Mouse (Mus musculus) cerebellum, adult 2 months (tissue): ENCODE results near the gene Cdipt. TPM values are rescaled to one million over a fixed set of nuclear protein-coding genes. Genes with fewer than 3 reads are reported as not detected.

ENCODE experiments used
- DNase-seq, 2 experiments: peaks; one replicate each; pipeline ENCODE4 v3.0.0; 2021
- H3K27ac ChIP-seq: fragments of 200-500 bp; 2 replicates; pipeline ENCODE4 v1.5.1; 2012; ENCODE audit warnings: low read length, control low read depth, inconsistent platforms; ENCODE audit not compliant: insufficient read depth
- H3K27me3 ChIP-seq: fragments of 200-500 bp; 2 replicates; pipeline ENCODE4 v1.6.1; 2012; ENCODE audit warnings: inconsistent platforms, mild to moderate bottlenecking, low read length, moderate library complexity; ENCODE audit not compliant: control insufficient read depth, insufficient read depth
- H3K4me1 ChIP-seq: fragments of 200-500 bp; 2 replicates; pipeline ENCODE4 v1.6.1; 2011; ENCODE audit warnings: low read length; ENCODE audit not compliant: control insufficient read depth, insufficient read depth
- H3K4me3 ChIP-seq: fragments of 200-500 bp; replicated peaks from 2 replicates; pipeline ENCODE3; 2011; ENCODE audit warnings: mild to moderate bottlenecking, low read depth, low read length, control low read depth; ENCODE audit not compliant: insufficient read depth
- CTCF ChIP-seq: fragments of 200-500 bp; IDR thresholded peaks from 2 replicates; pipeline ENCODE4 v1.5.1; 2011; ENCODE audit warnings: low read depth, mild to moderate bottlenecking, control low read depth, low read length, moderate library complexity, borderline replicate concordance; ENCODE audit not compliant: insufficient read depth
- POLR2A ChIP-seq: fragments of 200-500 bp; IDR thresholded peaks from 2 replicates; pipeline ENCODE4 v1.6.1; 2011; ENCODE audit warnings: low read length, control low read depth, borderline replicate concordance; ENCODE audit not compliant: insufficient read depth
- WGBS: fragments of 180-500 bp; shearing (Covaris S2); methylation state at CpG from one replicate; pipeline ENCODE4 v1.1.7; 2018; 5-methylcytosine and 5-hydroxymethylcytosine counted together
- polyA plus RNA-seq: library from polyadenylated mRNA; depleted of rRNA; stranded (reverse); fragments of >200 nt; gene quantifications from 2 replicates; pipeline ENCODE4 v1.2.3, GENCODE M21; 2012

The Cdipt gene
- polyA plus RNA-seq, 1 experiment, result 255 TPM

GRCm38 (mm10) chr7:126949403-126949792 is 26.3 kb upstream of the Cdipt start, which contains the start of gene Asphd1:
Gene Asphd1, minus strand, starts transcription at chr7:126949582.
- H3K27me3 ChIP-seq, result no peaks in the 10 kb centered on the region
- H3K4me1 ChIP-seq, result peaks cover 15% of the 10 kb centered on the region
- TF ChIP-seq POLR2A (no peak), CTCF (no peak)
- H3K4me3 ChIP-seq, result peak within 1 kb of the TSS; percentile 84
- peak within 1 kb of the TSS; percentile 96 for H3K27ac ChIP-seq
- WGBS, result 1% methylated on average over 20 of the region's 21 CpGs
- no peak for DNase-seq

- WGBS, result under 1% methylated on average over 42 of the region's 42 CpGs
- H3K27me3 ChIP-seq, result no peaks in the 10 kb centered on the region
Measured at GRCm38 (mm10) chr7:126949793-126950646, 25.7 kb upstream of the Cdipt start, which contains the start of gene Sez6l2. Gene Sez6l2, plus strand, starts transcription at chr7:126950563.

GRCm38 (mm10) chr7:126950647-126951615 is 24.8 kb upstream of the Cdipt start:
- no peak for TF ChIP-seq CTCF
- TF ChIP-seq POLR2A, result no peak
- H3K27ac ChIP-seq, result peak overlapping the region; percentile 96
- peaks cover 22% of the 10 kb centered on the region for H3K4me1 ChIP-seq
- no peaks in the 10 kb centered on the region for H3K27me3 ChIP-seq
- 2% methylated on average over 26 of the region's 26 CpGs for WGBS
- peak; percentile 57 to 61 for DNase-seq
- peak overlapping the region; percentile 84 for H3K4me3 ChIP-seq

More at GRCm38 (mm10) chr7:126949793-126950646, 25.7 kb upstream of the Cdipt start, which contains the start of gene Sez6l2:
- Histone ChIP-seq H3K27ac (peak within 1 kb of the TSS; percentile 96), H3K4me3 (peak within 1 kb of the TSS; percentile 84), H3K4me1 (peaks cover 21% of the 10 kb centered on the region)
- peak; percentile 94 for DNase-seq
- TF ChIP-seq CTCF (no peak; the same call in 1 of the 2 replicates), POLR2A (peak; percentile 88)

- TF ChIP-seq CTCF, result no peak
- no peak for TF ChIP-seq POLR2A
- WGBS, result 5% methylated on average over 4 of the region's 4 CpGs
- peak; percentile 45 to 52 for DNase-seq
- Histone ChIP-seq H3K27ac (peak overlapping the region; percentile 96), H3K4me3 (peak overlapping the region; percentile 84), H3K27me3 (no peaks in the 10 kb centered on the region), H3K4me1 (peaks cover 20% of the 10 kb centered on the region)
Measured at GRCm38 (mm10) chr7:126951741-126952140, 24.0 kb upstream of the Cdipt start.

GRCm38 (mm10) chr7:126952646-126953045 is 23.1 kb upstream of the Cdipt start:
- TF ChIP-seq POLR2A (no peak), CTCF (no peak)
- no peak for DNase-seq
- under 1% methylated on average over 8 of the region's 8 CpGs for WGBS
- peak overlapping the region; percentile 44; the same call in 1 of the 2 replicates for H3K27ac ChIP-seq
- peak overlapping the region; percentile 57 for H3K4me3 ChIP-seq
- H3K4me1 ChIP-seq, result peaks cover 20% of the 10 kb centered on the region
- H3K27me3 ChIP-seq, result no peaks in the 10 kb centered on the region

- H3K4me1 ChIP-seq, result peaks cover 22% of the 10 kb centered on the region
- no peaks in the 10 kb centered on the region for H3K27me3 ChIP-seq
- no peak for DNase-seq
- H3K27ac ChIP-seq, result no peak overlapping the region
- no peak for TF ChIP-seq POLR2A
- H3K4me3 ChIP-seq, result no peak overlapping the region
- 38% methylated on average over 3 of the region's 3 CpGs for WGBS
Measured at GRCm38 (mm10) chr7:126955125-126955524, 20.6 kb upstream of the Cdipt start.

- no peak for TF ChIP-seq CTCF
- no peak for TF ChIP-seq POLR2A
- no peak overlapping the region for H3K4me3 ChIP-seq
- DNase-seq, result no peak
- no peaks in the 10 kb centered on the region for H3K27me3 ChIP-seq
- H3K4me1 ChIP-seq, result peaks cover 17% of the 10 kb centered on the region
- 33% methylated on average over 9 of the region's 9 CpGs for WGBS
- H3K27ac ChIP-seq, result no peak overlapping the region
Measured at GRCm38 (mm10) chr7:126959780-126960179, 15.9 kb upstream of the Cdipt start.
